Comparison of ENCODE assay signal across 10 mouse cellular contexts in genomic region chr4:140507172-140507714, GRCm38 (mm10).
DNase-seq lines count a peak whose midpoint lies in the region; ATAC-seq and TF ChIP-seq lines count a peak whose summit lies in the region.
"Had no signal": no experiment of that assay in that cellular context is flagged by ENCODE, and none has a peak within 500 bp of the region (broad histone marks: within the 10 kb centered on the region; RNA-seq: fewer than 3 reads in every experiment).

No protein-coding gene starts in this region.

- H3K4me2 ChIP-seq in intestine, embryonic 15.5 days (replicated peaks), result no peak overlapping the region
- H3K4me2 ChIP-seq in intestine, postnatal 0 days (replicated peaks; ENCODE audit: low read depth), result no peak overlapping the region
- H3K4me2 ChIP-seq in neural tube, embryonic 14.5 days (ENCODE audit: low read depth, low read length), result no peak overlapping the region
- no peak overlapping the region for H3K4me2 ChIP-seq in neural tube, embryonic 15.5 days
- no peak overlapping the region for H3K4me2 ChIP-seq in stomach, embryonic 16.5 days (ENCODE audit: low read depth, low read length)

- 0 out of 2 replicates have a peak, but pooled peaks cover 3% of the 10 kb centered on the region for H3K4me1 ChIP-seq in intestine, embryonic 15.5 days (replicated peaks)
- no peaks in the 10 kb centered on the region for H3K4me1 ChIP-seq in intestine, postnatal 0 days (replicated peaks; ENCODE audit: control insufficient read depth, insufficient read depth, low read length)
- peaks cover 9% of the 10 kb centered on the region; the same call in 1 of the 2 replicates for H3K4me1 ChIP-seq in neural tube, embryonic 14.5 days (ENCODE audit: control insufficient read depth, insufficient read depth, low read length)
- H3K4me1 ChIP-seq in neural tube, embryonic 15.5 days, result peaks cover 25% of the 10 kb centered on the region
- H3K4me1 ChIP-seq in stomach, embryonic 16.5 days (ENCODE audit: control insufficient read depth, insufficient read depth, low read length), result no peaks in the 10 kb centered on the region

- ATAC-seq in intestine, embryonic 15.5 days, result 0 out of 2 replicates have a peak, but pooled peaks have one; percentile 45
- no peak; the same call in 1 of the 2 replicates for ATAC-seq in intestine, postnatal 0 days
- no peak for ATAC-seq in neural tube, embryonic 14.5 days (ENCODE audit: low read depth)
- no peak for ATAC-seq in neural tube, embryonic 15.5 days (ENCODE audit: low FRiP score)
- ATAC-seq in stomach, embryonic 16.5 days (ENCODE audit: insufficient read depth, low FRiP score), result peak; percentile 47; the same call in 1 of the 2 replicates
- no peak for ATAC-seq in CD4-positive, CD25-positive, alpha-beta regulatory T cell, adult 4 months

- no peaks in the 10 kb centered on the region; the same call in 1 of the 2 replicates for H3K36me3 ChIP-seq in intestine, embryonic 15.5 days
- no peaks in the 10 kb centered on the region for H3K36me3 ChIP-seq in intestine, postnatal 0 days (ENCODE audit: control insufficient read depth, insufficient read depth)
- H3K36me3 ChIP-seq in neural tube, embryonic 14.5 days (ENCODE audit: control insufficient read depth, insufficient read depth, low read length), result 0 out of 2 replicates have a peak, but pooled peaks cover 1% of the 10 kb centered on the region
- no peaks in the 10 kb centered on the region for H3K36me3 ChIP-seq in neural tube, embryonic 15.5 days
- H3K36me3 ChIP-seq in stomach, embryonic 16.5 days (ENCODE audit: control insufficient read depth, insufficient read depth, low read length), result no peaks in the 10 kb centered on the region

- H3K9ac ChIP-seq in intestine, embryonic 15.5 days, result no peak overlapping the region
- no peak overlapping the region for H3K9ac ChIP-seq in intestine, postnatal 0 days (ENCODE audit: low read depth, low read length)
- H3K9ac ChIP-seq in neural tube, embryonic 14.5 days (replicated peaks; ENCODE audit: low read depth, low read length), result no peak overlapping the region
- H3K9ac ChIP-seq in neural tube, embryonic 15.5 days (replicated peaks), result no peak overlapping the region
- no peak overlapping the region for H3K9ac ChIP-seq in stomach, embryonic 16.5 days (ENCODE audit: low read length)

- TF ChIP-seq CTCF in intestine, postnatal 0 days (IDR thresholded peaks at IDR 0.05; ENCODE audit: low read depth), result no peak

- no peak overlapping the region for H3K4me3 ChIP-seq in intestine, embryonic 15.5 days (replicated peaks)
- no peak overlapping the region for H3K4me3 ChIP-seq in intestine, postnatal 0 days (ENCODE audit: low read depth, low read length)
- H3K4me3 ChIP-seq in neural tube, embryonic 14.5 days (ENCODE audit: low read depth, low read length), result no peak overlapping the region
- H3K4me3 ChIP-seq in neural tube, embryonic 15.5 days (replicated peaks), result no peak overlapping the region
- H3K4me3 ChIP-seq in stomach, embryonic 16.5 days (replicated peaks; ENCODE audit: low read length), result no peak overlapping the region

- H3K27ac ChIP-seq in intestine, embryonic 15.5 days, result no peak overlapping the region
- no peak overlapping the region for H3K27ac ChIP-seq in intestine, postnatal 0 days (ENCODE audit: low read depth, low read length)
- 0 out of 2 replicates have a peak overlapping the region, but pooled peaks have one; percentile 22 for H3K27ac ChIP-seq in neural tube, embryonic 14.5 days (ENCODE audit: low read depth, low read length)
- H3K27ac ChIP-seq in neural tube, embryonic 15.5 days (replicated peaks), result no peak overlapping the region
- no peak overlapping the region for H3K27ac ChIP-seq in stomach, embryonic 16.5 days (ENCODE audit: low read length)

- WGBS in intestine, embryonic 15.5 days, result 45% methylated on average over 15 of the region's 15 CpGs
- 42% methylated on average over 15 of the region's 15 CpGs for WGBS in intestine, postnatal 0 days
- 47% methylated on average over 15 of the region's 15 CpGs for WGBS in neural tube, embryonic 14.5 days
- 42% methylated on average over 15 of the region's 15 CpGs for WGBS in neural tube, embryonic 15.5 days
- 52% methylated on average over 15 of the region's 15 CpGs for WGBS in stomach, embryonic 16.5 days

- H3K9me3 ChIP-seq in intestine, embryonic 15.5 days, result no peaks in the 10 kb centered on the region
- no peaks in the 10 kb centered on the region for H3K9me3 ChIP-seq in intestine, postnatal 0 days (ENCODE audit: control insufficient read depth)
- H3K9me3 ChIP-seq in neural tube, embryonic 14.5 days (ENCODE audit: control insufficient read depth, low read length), result no peaks in the 10 kb centered on the region
- no peaks in the 10 kb centered on the region for H3K9me3 ChIP-seq in neural tube, embryonic 15.5 days (replicated peaks)
- no peaks in the 10 kb centered on the region for H3K9me3 ChIP-seq in stomach, embryonic 16.5 days (replicated peaks; ENCODE audit: control insufficient read depth, low read length)

- no peaks in the 10 kb centered on the region; the same call in 1 of the 2 replicates for H3K27me3 ChIP-seq in intestine, embryonic 15.5 days (replicated peaks)
- H3K27me3 ChIP-seq in intestine, postnatal 0 days (replicated peaks; ENCODE audit: control insufficient read depth, insufficient read depth, low read length), result no peaks in the 10 kb centered on the region; the same call in 1 of the 2 replicates
- H3K27me3 ChIP-seq in neural tube, embryonic 14.5 days (ENCODE audit: control insufficient read depth, insufficient read depth, low read length), result no peaks in the 10 kb centered on the region
- H3K27me3 ChIP-seq in neural tube, embryonic 15.5 days (replicated peaks), result 0 out of 2 replicates have a peak, but pooled peaks cover 3% of the 10 kb centered on the region
- H3K27me3 ChIP-seq in stomach, embryonic 16.5 days (ENCODE audit: control insufficient read depth, insufficient read depth, low read length), result no peaks in the 10 kb centered on the region

- DNase-seq in embryo, embryonic 11 days, result peak; percentile 61
- DNase-seq in cerebellum, adult 9-11 months, result no peak
- DNase-seq: cerebellum, adult 11-12 months; heart, postnatal 10 days had no signal

Comparison
In these comparisons a context has a peak if more than half of its experiments do, and no peak if none do; other contexts are left out.
1. ATAC-seq: peak in intestine, embryonic 15.5 days (single experiment) and stomach, embryonic 16.5 days (single experiment); none in intestine, postnatal 0 days (single experiment), neural tube, embryonic 14.5 days (single experiment), neural tube, embryonic 15.5 days (single experiment) and CD4-positive, CD25-positive, alpha-beta regulatory T cell, adult 4 months (single experiment).